Mouse (Mus musculus) heart, embryonic 16.5 days (tissue): ENCODE results near the gene Ranbp1. TPM values are rescaled to one million over a fixed set of nuclear protein-coding genes. Genes with fewer than 3 reads are reported as not detected.

ENCODE experiments used
- ATAC-seq: fragments of 200-750 bp; cut with Nextera tagmentation; replicated peaks from 2 replicates; pipeline ENCODE4 v1.8.0; 2017; ENCODE audit warnings: moderate number of reproducible peaks; ENCODE audit not compliant: insufficient read depth, low FRiP score; ENCODE audit errors: extremely low read depth
- H3K27ac ChIP-seq: fragments of 300-500 bp; sonication (generic); 2 replicates; pipeline ENCODE4 v1.5.1; 2014; ENCODE audit warnings: mild to moderate bottlenecking, low read length, control low read depth, moderate library complexity
- H3K27me3 ChIP-seq: fragments of 300-500 bp; sonication (generic); 2 replicates; pipeline ENCODE4 v1.6.1; 2014; ENCODE audit warnings: low read length, mixed read lengths; ENCODE audit not compliant: control insufficient read depth, insufficient read depth
- H3K36me3 ChIP-seq: fragments of 300-500 bp; sonication (generic); 2 replicates; pipeline ENCODE4 v1.6.1; 2014; ENCODE audit not compliant: control insufficient read depth, insufficient read depth
- H3K4me1 ChIP-seq: fragments of 300-500 bp; sonication (generic); 2 replicates; pipeline ENCODE4 v1.6.1; 2014; ENCODE audit warnings: low read length, mixed read lengths; ENCODE audit not compliant: control insufficient read depth, insufficient read depth
- H3K4me2 ChIP-seq: fragments of 300-500 bp; sonication (generic); 2 replicates; pipeline ENCODE4 v1.6.1; 2014; ENCODE audit warnings: low read depth, mild to moderate bottlenecking, control low read depth, low read length
- H3K4me3 ChIP-seq: fragments of 300-500 bp; sonication (generic); 2 replicates; pipeline ENCODE4 v1.5.1; 2014; ENCODE audit warnings: mild to moderate bottlenecking, control low read depth, low read length
- H3K9ac ChIP-seq: fragments of 300-500 bp; sonication (generic); 2 replicates; pipeline ENCODE4 v1.6.1; 2014; ENCODE audit warnings: low read length, control low read depth
- H3K9me3 ChIP-seq: fragments of 300-500 bp; sonication (generic); replicated peaks from 2 replicates; pipeline ENCODE4 v1.6.1; 2016; ENCODE audit warnings: low read length; ENCODE audit not compliant: control insufficient read depth
- WGBS: fragments of 180-500 bp; shearing (Covaris S2); extraction: QIAGEN DNeasy Blood & Tissue Kit; methylation state at CpG from one replicate; pipeline ENCODE4 v1.1.7; 2014; 5-methylcytosine and 5-hydroxymethylcytosine counted together
- polyA plus RNA-seq: library from polyadenylated mRNA; unstranded; fragments of >200 nt; fragmentation: Nextera tagmentation; extraction: Ambion mirVana; gene quantifications from 2 replicates; pipeline ENCODE4 v1.2.1, GENCODE M21; 2015

The Ranbp1 gene
- polyA plus RNA-seq, 1 experiment from 2014 or later: 343 TPM

GRCm38 (mm10) chr16:18236676-18237501 is 11.6 kb downstream of the Ranbp1 start:
- peaks cover 24% of the 10 kb centered on the region for H3K4me1 ChIP-seq
- H3K4me2 ChIP-seq: no peak overlapping the region
- H3K36me3 ChIP-seq: peaks cover 22% of the 10 kb centered on the region
- peak overlapping the region; percentile 95; the same call in 1 of the 2 replicates for H3K9ac ChIP-seq
- H3K4me3 ChIP-seq: no peak overlapping the region
- peak overlapping the region; percentile 96; the same call in 1 of the 2 replicates for H3K27ac ChIP-seq
- H3K9me3 ChIP-seq: no peaks in the 10 kb centered on the region
- H3K27me3 ChIP-seq: no peaks in the 10 kb centered on the region
- WGBS: 77% methylated on average over 7 of the region's 7 CpGs
- ATAC-seq: no peak

- peak overlapping the region; percentile 96 for H3K27ac ChIP-seq
- peaks cover 38% of the 10 kb centered on the region for H3K4me1 ChIP-seq
- H3K36me3 ChIP-seq: peaks cover 13% of the 10 kb centered on the region
- H3K4me2 ChIP-seq: peak overlapping the region; percentile 82
- peak overlapping the region; percentile 95 for H3K9ac ChIP-seq
- peak; percentile 63 for ATAC-seq
- H3K9me3 ChIP-seq: no peaks in the 10 kb centered on the region
- peak overlapping the region; percentile 94 for H3K4me3 ChIP-seq
- WGBS: 3% methylated on average over 19 of the region's 19 CpGs
- no peaks in the 10 kb centered on the region for H3K27me3 ChIP-seq
Observed at GRCm38 (mm10) chr16:18235389-18236065, 13.0 kb downstream of the Ranbp1 start.

DNA sequence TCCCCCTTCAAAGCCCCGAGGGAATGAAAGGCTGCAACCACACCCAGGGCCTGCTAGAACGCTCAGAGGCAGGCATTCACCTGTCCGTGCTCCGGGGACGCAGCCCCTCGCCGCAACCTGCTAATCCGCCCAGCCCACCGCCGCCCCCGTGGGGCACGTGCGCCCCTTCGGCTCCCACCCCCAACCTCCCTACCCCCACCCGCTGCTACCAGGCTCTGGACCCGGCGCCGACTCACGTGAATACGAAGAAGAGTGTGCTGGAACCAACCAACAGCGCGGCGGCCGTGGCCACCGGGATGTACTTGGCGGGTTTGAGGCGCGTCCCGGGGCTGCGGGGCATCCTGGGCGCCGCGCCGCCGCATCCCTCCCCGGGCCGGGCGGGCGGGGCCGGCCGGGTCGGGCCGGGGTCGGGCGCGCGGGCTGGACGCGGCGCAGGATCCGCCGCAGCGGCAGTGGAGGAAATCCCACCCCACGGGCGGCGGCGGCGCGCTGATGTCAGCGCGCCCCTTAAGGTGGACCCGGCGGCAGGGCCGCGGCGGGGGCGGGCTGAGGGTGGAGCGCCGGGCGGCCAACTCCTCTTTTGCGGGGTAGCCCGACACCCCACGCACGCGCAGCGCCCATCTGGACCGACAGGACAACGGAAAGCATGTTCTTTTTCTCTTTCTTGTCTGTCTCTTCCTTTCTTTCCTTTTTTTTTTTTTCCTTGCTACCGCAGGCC is 13.7 kb downstream of the Ranbp1 start, which contains the start of gene Zdhhc8:
TSS of gene Zdhhc8 (minus strand) at position 466 of the 718 bp plus-strand sequence.
- peak within 1 kb of the TSS; percentile 82 for H3K4me2 ChIP-seq
- under 1% methylated on average over 67 of the region's 79 CpGs for WGBS
- H3K4me1 ChIP-seq: peaks cover 44% of the 10 kb centered on the region
- H3K36me3 ChIP-seq: peaks cover 10% of the 10 kb centered on the region
- H3K27ac ChIP-seq: peak within 1 kb of the TSS; percentile 96
- H3K9ac ChIP-seq: peak within 1 kb of the TSS; percentile 95
- peak; percentile 76 for ATAC-seq
- no peaks in the 10 kb centered on the region for H3K27me3 ChIP-seq
- peak within 1 kb of the TSS; percentile 94 for H3K4me3 ChIP-seq
- no peaks in the 10 kb centered on the region for H3K9me3 ChIP-seq

GRCm38 (mm10) chr16:18233919-18234670 is 14.4 kb downstream of the Ranbp1 start:
- peaks cover 51% of the 10 kb centered on the region for H3K4me1 ChIP-seq
- no peaks in the 10 kb centered on the region for H3K9me3 ChIP-seq
- peak overlapping the region; percentile 95 for H3K9ac ChIP-seq
- peaks cover 5% of the 10 kb centered on the region for H3K36me3 ChIP-seq
- peak overlapping the region; percentile 96 for H3K27ac ChIP-seq
- no peaks in the 10 kb centered on the region for H3K27me3 ChIP-seq
- ATAC-seq: no peak
- peak overlapping the region; percentile 94 for H3K4me3 ChIP-seq
- 13% methylated on average over 13 of the region's 13 CpGs for WGBS
- peak overlapping the region; percentile 82 for H3K4me2 ChIP-seq

GRCm38 (mm10) chr16:18233451-18233850 is 15.1 kb downstream of the Ranbp1 start:
- Histone ChIP-seq H3K9me3 (no peaks in the 10 kb centered on the region), H3K4me2 (peak overlapping the region; percentile 82), H3K9ac (peak overlapping the region; percentile 95), H3K36me3 (peaks cover under 1% of the 10 kb centered on the region), H3K27ac (peak overlapping the region; percentile 2; the same call in 1 of the 2 replicates), H3K4me1 (peaks cover 57% of the 10 kb centered on the region), H3K4me3 (peak overlapping the region; percentile 94; the same call in 1 of the 2 replicates), H3K27me3 (no peaks in the 10 kb centered on the region)
- ATAC-seq: no peak
- WGBS: 31% methylated on average over 1 of the region's 1 CpGs

GRCm38 (mm10) chr16:18231451-18231850 is 17.1 kb downstream of the Ranbp1 start:
- no peak for ATAC-seq

GRCm38 (mm10) chr16:18231047-18231446 is 17.5 kb downstream of the Ranbp1 start:
- ATAC-seq: no peak
- Histone ChIP-seq H3K9ac (peak overlapping the region; percentile 46), H3K9me3 (no peaks in the 10 kb centered on the region), H3K27ac (peak overlapping the region; percentile 99), H3K27me3 (no peaks in the 10 kb centered on the region), H3K4me2 (peak overlapping the region; percentile 70), H3K4me1 (peaks cover 55% of the 10 kb centered on the region), H3K36me3 (peaks cover 18% of the 10 kb centered on the region), H3K4me3 (no peak overlapping the region)
- WGBS: 72% methylated on average over 3 of the region's 3 CpGs

More at GRCm38 (mm10) chr16:18231451-18231850, 17.1 kb downstream of the Ranbp1 start:
- no peaks in the 10 kb centered on the region for H3K9me3 ChIP-seq
- H3K4me3 ChIP-seq: no peak overlapping the region
- H3K4me2 ChIP-seq: no peak overlapping the region
- H3K27me3 ChIP-seq: no peaks in the 10 kb centered on the region
- peak overlapping the region; percentile 99 for H3K27ac ChIP-seq
- H3K36me3 ChIP-seq: peaks cover 14% of the 10 kb centered on the region
- WGBS: 82% methylated on average over 4 of the region's 4 CpGs
- H3K4me1 ChIP-seq: peaks cover 59% of the 10 kb centered on the region
- H3K9ac ChIP-seq: peak overlapping the region; percentile 46; the same call in 1 of the 2 replicates

DNA sequence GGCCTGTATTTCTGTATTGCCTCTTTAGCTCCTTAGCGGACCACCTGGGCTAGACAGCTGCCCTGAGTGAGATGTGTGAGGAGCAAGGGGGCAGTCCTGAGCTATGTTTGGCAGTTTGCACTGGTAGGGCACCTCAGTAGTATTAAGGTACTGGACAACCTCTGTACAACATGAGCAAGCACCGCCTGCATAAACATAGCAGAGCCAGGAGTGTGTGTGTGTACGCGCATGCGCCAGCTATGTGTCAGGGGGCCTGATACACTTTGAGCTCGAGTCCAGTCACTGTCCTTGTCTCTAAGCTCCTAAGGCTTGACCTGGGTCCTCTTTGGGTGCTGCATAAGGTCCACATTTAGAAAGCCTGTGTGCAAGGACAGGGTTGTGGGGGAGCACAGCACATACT is 17.9 kb downstream of the Ranbp1 start:
- Histone ChIP-seq H3K4me2 (peak overlapping the region; percentile 70), H3K9me3 (no peaks in the 10 kb centered on the region), H3K9ac (peak overlapping the region; percentile 46), H3K27me3 (no peaks in the 10 kb centered on the region), H3K36me3 (peaks cover 22% of the 10 kb centered on the region), H3K27ac (peak overlapping the region; percentile 99), H3K4me1 (peaks cover 50% of the 10 kb centered on the region), H3K4me3 (no peak overlapping the region)
- WGBS: 62% methylated on average over 6 of the region's 6 CpGs
- 0 out of 2 replicates have a peak, but pooled peaks have one; percentile 0 for ATAC-seq
